Mouse (Mus musculus): ENCODE measurements at regions not wholly inside any gene's neighbourhood (a gene's known extent, or its start where the extent isn't known, plus 50 kb on each side); places are given as distances from the start of the nearest gene placed in this dataset.
A peak's percentile ranks its signal among the peaks of the same experiment; 100 is the strongest.

GRCm38 (mm10) chr2:132472126-132472525 is 86.9 kb upstream of the Prokr2 start:
- ATAC-seq (replicated peaks; ENCODE audit: low FRiP score, low TSS enrichment, low read depth) = no peak
- H3K27ac ChIP-seq (ENCODE audit: low read depth) = no peak overlapping the region
- H3K27me3 ChIP-seq (replicated peaks; ENCODE audit: control insufficient read depth, insufficient read depth, low read length) = no peaks in the 10 kb centered on the region
- no peaks in the 10 kb centered on the region for H3K4me1 ChIP-seq (replicated peaks; ENCODE audit: control insufficient read depth, insufficient read depth, low read length)
- DNase-seq (ENCODE audit: low spot score) = peak; percentile 6
- no peak overlapping the region for H3K9ac ChIP-seq (ENCODE audit: low read length)
- 26% methylated on average over 2 of the region's 2 CpGs for WGBS
- H3K36me3 ChIP-seq (ENCODE audit: control insufficient read depth, insufficient read depth, low read length) = no peaks in the 10 kb centered on the region
- no peaks in the 10 kb centered on the region for H3K9me3 ChIP-seq (ENCODE audit: control insufficient read depth, low read length)
- H3K4me3 ChIP-seq (ENCODE audit: low read depth, low read length) = no peak overlapping the region
- H3K4me2 ChIP-seq (ENCODE audit: low read length) = no peak overlapping the region

- WGBS = 84% methylated on average over 9 of the region's 9 CpGs
- Histone ChIP-seq H3K4me1 (replicated peaks; ENCODE audit: control insufficient read depth, insufficient read depth, low read length) (no peaks in the 10 kb centered on the region), H3K27me3 (replicated peaks; ENCODE audit: control insufficient read depth, insufficient read depth, low read length) (no peaks in the 10 kb centered on the region), H3K9me3 (ENCODE audit: control insufficient read depth, low read length) (no peaks in the 10 kb centered on the region), H3K4me2 (ENCODE audit: low read length) (no peak overlapping the region), H3K4me3 (ENCODE audit: low read depth, low read length) (no peak overlapping the region), H3K27ac (ENCODE audit: low read depth) (no peak overlapping the region), H3K36me3 (ENCODE audit: control insufficient read depth, insufficient read depth, low read length) (no peaks in the 10 kb centered on the region), H3K9ac (ENCODE audit: low read length) (no peak overlapping the region)
- DNase-seq (ENCODE audit: low spot score) = peak; percentile 21
- no peak for ATAC-seq (replicated peaks; ENCODE audit: low FRiP score, low TSS enrichment, low read depth)
These were observed 83.9 kb upstream of the Prokr2 start for GRCm38 (mm10) chr2:132468957-132469642.

- DNase-seq (ENCODE audit: low spot score) (no peak), ATAC-seq (replicated peaks; ENCODE audit: low FRiP score, low TSS enrichment, low read depth) (no peak)
- H3K9ac ChIP-seq (ENCODE audit: low read length) = no peak overlapping the region
- no peaks in the 10 kb centered on the region for H3K4me1 ChIP-seq (replicated peaks; ENCODE audit: control insufficient read depth, insufficient read depth, low read length)
- H3K27me3 ChIP-seq (replicated peaks; ENCODE audit: control insufficient read depth, insufficient read depth, low read length) = no peaks in the 10 kb centered on the region
- H3K27ac ChIP-seq (ENCODE audit: low read depth) = no peak overlapping the region
- H3K4me3 ChIP-seq (ENCODE audit: low read depth, low read length) = no peak overlapping the region
- H3K4me2 ChIP-seq (ENCODE audit: low read length) = no peak overlapping the region
- no peaks in the 10 kb centered on the region for H3K36me3 ChIP-seq (ENCODE audit: control insufficient read depth, insufficient read depth, low read length)
- no peaks in the 10 kb centered on the region for H3K9me3 ChIP-seq (ENCODE audit: control insufficient read depth, low read length)
- 94% methylated on average over 1 of the region's 1 CpGs for WGBS
These were observed 69.8 kb upstream of the Prokr2 start for GRCm38 (mm10) chr2:132455029-132455428.

GRCm38 (mm10) chr2:132449347-132449746 is 64.1 kb upstream of the Prokr2 start:
- ATAC-seq (replicated peaks; ENCODE audit: low FRiP score, low TSS enrichment, low read depth) = no peak
- Histone ChIP-seq H3K27me3 (replicated peaks; ENCODE audit: control insufficient read depth, insufficient read depth, low read length) (no peaks in the 10 kb centered on the region), H3K4me3 (ENCODE audit: low read depth, low read length) (no peak overlapping the region), H3K27ac (ENCODE audit: low read depth) (no peak overlapping the region), H3K9ac (ENCODE audit: low read length) (no peak overlapping the region), H3K4me1 (replicated peaks; ENCODE audit: control insufficient read depth, insufficient read depth, low read length) (no peaks in the 10 kb centered on the region), H3K4me2 (ENCODE audit: low read length) (no peak overlapping the region), H3K9me3 (ENCODE audit: control insufficient read depth, low read length) (no peaks in the 10 kb centered on the region), H3K36me3 (ENCODE audit: control insufficient read depth, insufficient read depth, low read length) (no peaks in the 10 kb centered on the region)
- DNase-seq (ENCODE audit: low spot score) = no peak
- 66% methylated on average over 4 of the region's 4 CpGs for WGBS

- H3K27ac ChIP-seq (ENCODE audit: low read depth) = no peak overlapping the region
- ATAC-seq (replicated peaks; ENCODE audit: low FRiP score, low TSS enrichment, low read depth) (no peak), DNase-seq (ENCODE audit: low spot score) (no peak)
- H3K9me3 ChIP-seq (ENCODE audit: control insufficient read depth, low read length) = no peaks in the 10 kb centered on the region
- H3K4me2 ChIP-seq (ENCODE audit: low read length) = no peak overlapping the region
- WGBS = 67% methylated on average over 3 of the region's 3 CpGs
- no peak overlapping the region for H3K9ac ChIP-seq (ENCODE audit: low read length)
- H3K4me1 ChIP-seq (replicated peaks; ENCODE audit: control insufficient read depth, insufficient read depth, low read length) = no peaks in the 10 kb centered on the region
- H3K27me3 ChIP-seq (replicated peaks; ENCODE audit: control insufficient read depth, insufficient read depth, low read length) = no peaks in the 10 kb centered on the region
- no peaks in the 10 kb centered on the region for H3K36me3 ChIP-seq (ENCODE audit: control insufficient read depth, insufficient read depth, low read length)
- H3K4me3 ChIP-seq (ENCODE audit: low read depth, low read length) = no peak overlapping the region
These were observed 62.6 kb upstream of the Prokr2 start for GRCm38 (mm10) chr2:132447826-132448225.

GRCm38 (mm10) chr2:132446019-132446418 is 60.8 kb upstream of the Prokr2 start:
- DNase-seq (ENCODE audit: low spot score) (no peak), ATAC-seq (replicated peaks; ENCODE audit: low FRiP score, low TSS enrichment, low read depth) (no peak)
- no peaks in the 10 kb centered on the region for H3K4me1 ChIP-seq (replicated peaks; ENCODE audit: control insufficient read depth, insufficient read depth, low read length)
- no peaks in the 10 kb centered on the region for H3K9me3 ChIP-seq (ENCODE audit: control insufficient read depth, low read length)
- no peak overlapping the region for H3K4me3 ChIP-seq (ENCODE audit: low read depth, low read length)
- no peaks in the 10 kb centered on the region for H3K36me3 ChIP-seq (ENCODE audit: control insufficient read depth, insufficient read depth, low read length)
- no peak overlapping the region for H3K4me2 ChIP-seq (ENCODE audit: low read length)
- no peak overlapping the region for H3K27ac ChIP-seq (ENCODE audit: low read depth)
- 54% methylated on average over 3 of the region's 3 CpGs for WGBS
- no peak overlapping the region for H3K9ac ChIP-seq (ENCODE audit: low read length)
- H3K27me3 ChIP-seq (replicated peaks; ENCODE audit: control insufficient read depth, insufficient read depth, low read length) = no peaks in the 10 kb centered on the region

GRCm38 (mm10) chr2:132444442-132445161 is 59.4 kb upstream of the Prokr2 start:
- DNase-seq (ENCODE audit: low spot score) = no peak
- 46% methylated on average over 11 of the region's 11 CpGs for WGBS

More at GRCm38 (mm10) chr2:132444442-132445161, 59.4 kb upstream of the Prokr2 start:
- no peaks in the 10 kb centered on the region for H3K27me3 ChIP-seq (replicated peaks; ENCODE audit: control insufficient read depth, insufficient read depth, low read length)
- H3K36me3 ChIP-seq (ENCODE audit: control insufficient read depth, insufficient read depth, low read length) = no peaks in the 10 kb centered on the region
- ATAC-seq (replicated peaks; ENCODE audit: low FRiP score, low TSS enrichment, low read depth) = no peak
- H3K9me3 ChIP-seq (ENCODE audit: control insufficient read depth, low read length) = no peaks in the 10 kb centered on the region
- H3K9ac ChIP-seq (ENCODE audit: low read length) = no peak overlapping the region
- no peak overlapping the region for H3K4me3 ChIP-seq (ENCODE audit: low read depth, low read length)
- no peaks in the 10 kb centered on the region for H3K4me1 ChIP-seq (replicated peaks; ENCODE audit: control insufficient read depth, insufficient read depth, low read length)
- no peak overlapping the region for H3K4me2 ChIP-seq (ENCODE audit: low read length)
- no peak overlapping the region for H3K27ac ChIP-seq (ENCODE audit: low read depth)

All from intestine, embryonic 14.5 days (tissue).